Mouse (Mus musculus) neural tube, embryonic 12.5 days (tissue): ENCODE measurements at regions not wholly inside any gene's neighbourhood (a gene's known extent, or its start where the extent isn't known, plus 50 kb on each side); places are given as distances from the start of the nearest gene placed in this dataset.

ENCODE experiments used
- ATAC-seq: fragments of 200-750 bp; cut with Nextera tagmentation; 2 replicates; pipeline ENCODE4 v1.8.0; 2017; ENCODE audit warnings: low read depth, mild to moderate bottlenecking, moderate TSS enrichment, moderate library complexity; ENCODE audit not compliant: low FRiP score
- H3K27ac ChIP-seq: fragments of 300-500 bp; sonication (generic); 2 replicates; pipeline ENCODE4 v1.5.1; 2016
- H3K27me3 ChIP-seq: fragments of 300-500 bp; sonication (generic); replicated peaks from 2 replicates; pipeline ENCODE4 v1.6.1; 2016; ENCODE audit warnings: mild to moderate bottlenecking
- H3K36me3 ChIP-seq: fragments of 300-500 bp; sonication (generic); 2 replicates; pipeline ENCODE4 v1.6.1; 2016; ENCODE audit warnings: mild to moderate bottlenecking
- H3K4me1 ChIP-seq: fragments of 300-500 bp; sonication (generic); 2 replicates; pipeline ENCODE4 v1.6.1; 2016
- H3K4me2 ChIP-seq: fragments of 300-500 bp; sonication (generic); replicated peaks from 2 replicates; pipeline ENCODE4 v1.6.1; 2016; ENCODE audit warnings: mild to moderate bottlenecking
- H3K4me3 ChIP-seq: fragments of 300-500 bp; sonication (generic); 2 replicates; pipeline ENCODE4 v1.5.1; 2016
- H3K9ac ChIP-seq: fragments of 300-500 bp; sonication (generic); 2 replicates; pipeline ENCODE4 v1.6.1; 2016; ENCODE audit warnings: mild to moderate bottlenecking
- H3K9me3 ChIP-seq: fragments of 300-500 bp; sonication (generic); 2 replicates; pipeline ENCODE4 v1.6.1; 2016; ENCODE audit warnings: mild to moderate bottlenecking
- WGBS: fragments of 180-500 bp; shearing (Covaris S2); methylation state at CpG from one replicate; pipeline ENCODE4 v1.1.7; 2016; 5-methylcytosine and 5-hydroxymethylcytosine counted together

GRCm38 (mm10) chr8:92483055-92483765 lies 125.8 kb downstream of the Irx5 start:
- Histone ChIP-seq H3K9me3 (no peaks in the 10 kb centered on the region), H3K36me3 (no peaks in the 10 kb centered on the region), H3K4me3 (no peak overlapping the region), H3K4me2 (no peak overlapping the region), H3K9ac (no peak overlapping the region), H3K27ac (no peak overlapping the region), H3K27me3 (no peaks in the 10 kb centered on the region), H3K4me1 (no peaks in the 10 kb centered on the region; the same call in 1 of the 2 replicates)
- 53% methylated on average over 8 of the region's 8 CpGs for WGBS
- ATAC-seq, result no peak

- H3K9me3 ChIP-seq, result no peaks in the 10 kb centered on the region
- H3K4me3 ChIP-seq, result no peak overlapping the region
- H3K27me3 ChIP-seq, result no peaks in the 10 kb centered on the region
- H3K4me1 ChIP-seq, result no peaks in the 10 kb centered on the region; the same call in 1 of the 2 replicates
- WGBS, result 88% methylated on average over 8 of the region's 8 CpGs
- no peak for ATAC-seq
- no peaks in the 10 kb centered on the region for H3K36me3 ChIP-seq
- H3K9ac ChIP-seq, result no peak overlapping the region
- H3K27ac ChIP-seq, result no peak overlapping the region
- no peak overlapping the region for H3K4me2 ChIP-seq
Measured at GRCm38 (mm10) chr8:92488526-92489159, 131.2 kb downstream of the Irx5 start.

- Histone ChIP-seq H3K9ac (no peak overlapping the region), H3K4me2 (no peak overlapping the region), H3K27ac (no peak overlapping the region), H3K9me3 (no peaks in the 10 kb centered on the region), H3K4me3 (no peak overlapping the region), H3K36me3 (no peaks in the 10 kb centered on the region), H3K4me1 (no peaks in the 10 kb centered on the region), H3K27me3 (no peaks in the 10 kb centered on the region)
- 71% methylated on average over 5 of the region's 5 CpGs for WGBS
- no peak for ATAC-seq
Measured at GRCm38 (mm10) chr8:92491533-92491932, 134.1 kb downstream of the Irx5 start.

GRCm38 (mm10) chr8:92493403-92493802 lies 136.0 kb downstream of the Irx5 start:
- no peak overlapping the region for H3K4me2 ChIP-seq
- 66% methylated on average over 4 of the region's 4 CpGs for WGBS
- no peaks in the 10 kb centered on the region for H3K27me3 ChIP-seq
- no peaks in the 10 kb centered on the region for H3K4me1 ChIP-seq
- no peak overlapping the region for H3K27ac ChIP-seq
- no peaks in the 10 kb centered on the region for H3K36me3 ChIP-seq
- no peaks in the 10 kb centered on the region for H3K9me3 ChIP-seq
- H3K9ac ChIP-seq, result no peak overlapping the region
- H3K4me3 ChIP-seq, result no peak overlapping the region
- ATAC-seq, result no peak

GRCm38 (mm10) chr8:92505552-92506281 lies 148.3 kb downstream of the Irx5 start:
- H3K36me3 ChIP-seq, result no peaks in the 10 kb centered on the region
- H3K4me2 ChIP-seq, result no peak overlapping the region
- no peaks in the 10 kb centered on the region for H3K4me1 ChIP-seq
- no peak for ATAC-seq
- H3K27ac ChIP-seq, result no peak overlapping the region
- H3K9ac ChIP-seq, result no peak overlapping the region
- H3K9me3 ChIP-seq, result no peaks in the 10 kb centered on the region
- no peaks in the 10 kb centered on the region for H3K27me3 ChIP-seq
- 62% methylated on average over 7 of the region's 7 CpGs for WGBS
- H3K4me3 ChIP-seq, result no peak overlapping the region

- no peaks in the 10 kb centered on the region for H3K4me1 ChIP-seq
- H3K27me3 ChIP-seq, result no peaks in the 10 kb centered on the region
- ATAC-seq, result no peak
- WGBS, result 83% methylated on average over 5 of the region's 5 CpGs
- H3K4me3 ChIP-seq, result no peak overlapping the region
- H3K9me3 ChIP-seq, result no peaks in the 10 kb centered on the region
- H3K27ac ChIP-seq, result no peak overlapping the region
- no peak overlapping the region for H3K9ac ChIP-seq
- no peak overlapping the region for H3K4me2 ChIP-seq
- H3K36me3 ChIP-seq, result no peaks in the 10 kb centered on the region
Measured at GRCm38 (mm10) chr8:92506436-92506835, 149.0 kb downstream of the Irx5 start.

GRCm38 (mm10) chr8:92506906-92507305 lies 149.5 kb downstream of the Irx5 start:
- no peaks in the 10 kb centered on the region; the same call in 1 of the 2 replicates for H3K9me3 ChIP-seq
- no peaks in the 10 kb centered on the region for H3K4me1 ChIP-seq
- H3K36me3 ChIP-seq, result no peaks in the 10 kb centered on the region
- 87% methylated on average over 5 of the region's 5 CpGs for WGBS
- ATAC-seq, result no peak
- no peaks in the 10 kb centered on the region for H3K27me3 ChIP-seq
- no peak overlapping the region for H3K4me2 ChIP-seq
- H3K27ac ChIP-seq, result no peak overlapping the region
- no peak overlapping the region for H3K9ac ChIP-seq
- no peak overlapping the region for H3K4me3 ChIP-seq

DNA sequence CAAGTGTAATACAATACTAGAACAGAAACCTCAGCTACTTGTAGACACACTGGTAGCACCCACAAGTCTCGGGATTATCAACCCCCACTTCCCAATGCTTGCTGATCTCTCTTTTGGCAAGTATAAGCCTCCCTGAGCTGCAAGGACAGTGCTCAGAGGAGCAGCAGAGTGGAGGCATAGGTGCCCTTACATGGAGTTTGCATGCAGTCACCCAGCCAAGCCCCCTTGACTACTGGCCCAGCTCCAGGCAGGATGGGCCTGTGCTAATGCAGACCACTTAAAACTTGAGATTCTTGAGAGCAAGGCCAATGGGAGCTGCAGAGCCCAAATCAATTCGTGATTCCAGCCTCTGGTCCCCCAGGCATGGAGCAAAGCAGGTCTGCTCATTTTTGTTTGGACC lies 158.0 kb downstream of the Irx5 start:
- 83% methylated on average over 2 of the region's 2 CpGs for WGBS
- no peaks in the 10 kb centered on the region for H3K4me1 ChIP-seq

GRCm38 (mm10) chr8:92518031-92518430 lies 156.1 kb upstream of the Irx6 start:
- Histone ChIP-seq H3K4me1 (no peaks in the 10 kb centered on the region), H3K27ac (no peak overlapping the region), H3K36me3 (no peaks in the 10 kb centered on the region), H3K9me3 (0 out of 2 replicates have a peak, but pooled peaks cover 3% of the 10 kb centered on the region), H3K9ac (no peak overlapping the region), H3K27me3 (no peaks in the 10 kb centered on the region), H3K4me2 (no peak overlapping the region), H3K4me3 (no peak overlapping the region)
- WGBS, result 90% methylated on average over 8 of the region's 8 CpGs
- ATAC-seq, result no peak

More for the DNA sequence above, 158.0 kb downstream of the Irx5 start:
- Histone ChIP-seq H3K36me3 (no peaks in the 10 kb centered on the region), H3K27ac (no peak overlapping the region), H3K9ac (no peak overlapping the region), H3K4me2 (no peak overlapping the region), H3K9me3 (peaks cover 3% of the 10 kb centered on the region; the same call in 1 of the 2 replicates), H3K4me3 (no peak overlapping the region), H3K27me3 (no peaks in the 10 kb centered on the region)
- ATAC-seq, result no peak

DNA sequence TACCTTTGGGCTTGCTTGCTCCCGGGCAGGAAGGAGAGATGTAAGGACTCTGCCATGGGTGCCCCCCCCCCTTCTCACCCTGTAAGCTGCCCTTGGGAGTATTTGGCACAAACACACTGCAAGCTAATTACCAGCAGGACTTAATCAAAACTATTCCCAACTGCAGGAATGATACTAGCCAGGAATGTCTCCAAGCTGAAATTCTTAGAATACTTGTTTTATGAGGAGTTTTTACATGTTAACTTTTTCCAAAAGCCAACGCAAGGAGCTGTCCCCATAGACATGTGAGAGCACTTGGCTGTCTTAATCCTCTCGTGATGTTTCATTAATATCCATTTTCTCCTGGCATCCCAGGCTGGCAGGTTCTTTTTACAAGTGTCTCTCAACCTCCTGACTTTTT lies 155.6 kb upstream of the Irx6 start:
- H3K27me3 ChIP-seq, result no peaks in the 10 kb centered on the region
- no peak overlapping the region for H3K9ac ChIP-seq
- ATAC-seq, result no peak

GRCm38 (mm10) chr8:92522519-92522918 lies 151.6 kb upstream of the Irx6 start:
- 88% methylated on average over 6 of the region's 6 CpGs for WGBS
- ATAC-seq, result no peak
- Histone ChIP-seq H3K9me3 (0 out of 2 replicates have a peak, but pooled peaks cover 3% of the 10 kb centered on the region), H3K27me3 (no peaks in the 10 kb centered on the region), H3K4me3 (no peak overlapping the region), H3K9ac (no peak overlapping the region), H3K4me2 (no peak overlapping the region), H3K4me1 (no peaks in the 10 kb centered on the region), H3K27ac (no peak overlapping the region), H3K36me3 (no peaks in the 10 kb centered on the region)

More for the DNA sequence above, 155.6 kb upstream of the Irx6 start:
- no peak overlapping the region for H3K4me2 ChIP-seq
- H3K4me3 ChIP-seq, result no peak overlapping the region
- no peaks in the 10 kb centered on the region for H3K36me3 ChIP-seq
- H3K27ac ChIP-seq, result no peak overlapping the region
- 88% methylated on average over 3 of the region's 3 CpGs for WGBS
- H3K9me3 ChIP-seq, result 0 out of 2 replicates have a peak, but pooled peaks cover 3% of the 10 kb centered on the region
- no peaks in the 10 kb centered on the region for H3K4me1 ChIP-seq

GRCm38 (mm10) chr8:92529756-92530155 lies 144.3 kb upstream of the Irx6 start:
- no peak overlapping the region for H3K4me2 ChIP-seq

More at GRCm38 (mm10) chr8:92529756-92530155, 144.3 kb upstream of the Irx6 start:
- Histone ChIP-seq H3K27me3 (no peaks in the 10 kb centered on the region), H3K36me3 (no peaks in the 10 kb centered on the region), H3K9me3 (no peaks in the 10 kb centered on the region), H3K4me1 (no peaks in the 10 kb centered on the region), H3K9ac (no peak overlapping the region), H3K27ac (no peak overlapping the region), H3K4me3 (no peak overlapping the region)
- no peak for ATAC-seq
- WGBS, result 70% methylated on average over 11 of the region's 11 CpGs
